Mouse (Mus musculus) ES-E14 (cell line): Measurements from ENCODE around the gene Zkscan6.

Source experiments
- CHD2 ChIP-seq: IDR thresholded peaks from 2 replicates; pipeline ENCODE4 v1.6.1; 2014; ENCODE audit warnings: mild to moderate bottlenecking, low read depth, low read length, inconsistent platforms
- HCFC1 ChIP-seq: IDR thresholded peaks from 2 replicates; pipeline ENCODE4 v1.6.1; 2012; ENCODE audit warnings: low read length, inconsistent platforms, borderline replicate concordance; ENCODE audit not compliant: insufficient read depth

DNA sequence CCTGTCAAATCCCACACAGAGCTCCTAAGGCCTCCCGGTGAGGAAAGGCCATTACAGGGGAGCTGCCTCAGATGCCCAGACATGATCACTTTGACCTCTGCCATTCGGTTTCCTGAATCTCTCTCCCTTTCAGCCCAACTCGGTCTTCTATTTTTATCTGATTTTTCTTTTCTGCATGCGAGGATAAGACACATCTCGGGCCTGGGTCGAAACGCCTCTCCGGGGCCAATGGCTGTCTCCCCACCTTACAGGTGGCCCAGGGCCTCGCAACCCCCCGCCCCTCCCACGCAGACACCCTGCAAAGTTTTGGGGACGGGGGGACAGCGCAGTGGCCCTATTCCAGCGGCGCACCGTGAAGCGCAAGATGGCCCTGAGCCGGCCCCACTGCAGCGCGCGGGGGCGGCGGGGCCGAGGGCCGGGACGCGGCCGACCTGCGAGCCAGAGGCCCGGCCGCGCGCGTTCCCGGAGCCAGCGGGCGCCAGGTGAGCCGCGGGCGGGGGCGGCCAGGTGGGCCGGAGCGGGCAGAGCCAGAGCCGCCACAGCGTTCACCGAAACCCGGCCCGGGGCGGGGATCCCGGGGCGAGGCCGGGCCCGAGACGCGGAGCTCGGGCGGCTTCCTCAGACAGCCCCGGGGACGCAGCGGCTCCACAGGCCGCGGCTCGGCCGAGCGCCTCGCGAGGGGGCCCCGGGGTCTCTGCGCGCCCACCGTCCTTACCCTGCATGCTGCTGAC lies 19.4 kb upstream of the Zkscan6 start:
- TF ChIP-seq HCFC1 (no peak), CHD2 (no peak)
